Mouse (Mus musculus) cerebellum, adult 9-10 months (tissue): ENCODE measurements around the gene Camkmt.

Experiments used
- DNase-seq: peaks from one replicate; pipeline ENCODE4 v3.0.0; 2022

Camkmt gene

GRCm38 (mm10) chr17:85177231-85177630 is 86.9 kb downstream of the Camkmt start:
- no peak for DNase-seq

- no peak for DNase-seq
Observed at GRCm38 (mm10) chr17:85180471-85181060, 90.2 kb downstream of the Camkmt start.

DNA sequence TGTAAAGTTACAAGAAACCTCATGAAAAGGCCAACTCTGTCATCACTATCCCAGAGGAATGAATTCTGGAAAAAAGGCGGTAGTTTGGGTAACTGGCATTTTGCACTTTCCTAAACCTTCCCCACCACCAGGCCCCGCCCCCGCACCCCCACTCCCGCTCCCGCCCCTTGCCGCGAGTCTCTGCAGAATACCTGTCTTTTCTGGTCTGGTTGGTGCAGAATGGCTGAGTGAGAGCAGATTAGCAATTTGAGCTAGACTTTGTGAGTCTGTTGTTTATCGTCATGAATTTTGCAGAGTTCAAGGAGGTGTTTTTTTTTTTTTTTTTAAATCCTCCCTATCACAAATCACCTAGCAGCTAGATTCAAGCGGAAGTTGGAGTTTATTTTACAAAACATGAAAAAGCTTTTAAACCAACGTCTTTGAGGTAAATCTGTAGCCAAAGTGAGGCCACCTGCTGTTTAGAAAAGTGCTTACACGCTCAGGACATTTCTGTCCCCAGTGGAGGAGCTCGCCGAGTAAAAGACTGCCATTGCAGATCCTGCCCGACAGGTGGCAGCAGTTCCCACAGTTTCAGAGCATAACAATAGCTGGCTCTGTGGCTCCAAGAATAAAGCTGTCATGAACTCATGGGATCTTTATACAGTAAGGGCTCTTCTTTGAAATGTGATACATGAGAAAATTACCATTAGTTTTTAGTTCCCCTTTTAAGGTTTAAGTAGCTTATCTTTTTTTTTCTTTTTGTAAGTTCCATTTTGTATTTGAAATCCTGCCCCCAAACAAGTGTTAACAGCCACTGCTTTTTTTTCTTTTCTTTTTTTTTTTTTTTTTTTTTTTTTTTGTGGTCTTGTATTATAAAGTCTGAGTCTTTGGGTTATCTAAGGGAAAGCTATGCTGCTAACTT is 99.1 kb downstream of the Camkmt start:
- peak; percentile 87 for DNase-seq

- no peak for DNase-seq
Observed at GRCm38 (mm10) chr17:85190128-85190435, 99.7 kb downstream of the Camkmt start.

- DNase-seq = no peak
Observed at GRCm38 (mm10) chr17:85193294-85193693, 102.9 kb downstream of the Camkmt start.

DNA sequence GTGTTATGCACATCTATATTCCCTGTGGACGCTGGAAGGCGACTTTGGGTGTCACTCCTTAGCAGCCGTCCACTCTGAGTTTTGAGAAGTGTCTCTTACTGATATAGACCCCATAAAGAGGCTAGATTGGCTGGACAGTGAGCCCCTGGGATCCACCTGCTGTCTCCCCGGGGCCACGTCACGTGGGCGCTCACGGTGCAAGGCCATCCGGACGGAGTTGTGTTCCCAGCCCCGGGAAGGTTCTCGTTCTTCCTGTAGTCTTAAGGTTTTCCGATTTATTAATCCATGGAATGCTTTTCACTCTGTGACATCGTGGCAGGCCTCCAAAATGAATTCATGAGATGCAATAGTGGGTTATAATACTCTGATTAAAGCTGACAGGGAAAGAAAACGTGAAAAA is 108.4 kb downstream of the Camkmt start:
- no peak for DNase-seq

DNA sequence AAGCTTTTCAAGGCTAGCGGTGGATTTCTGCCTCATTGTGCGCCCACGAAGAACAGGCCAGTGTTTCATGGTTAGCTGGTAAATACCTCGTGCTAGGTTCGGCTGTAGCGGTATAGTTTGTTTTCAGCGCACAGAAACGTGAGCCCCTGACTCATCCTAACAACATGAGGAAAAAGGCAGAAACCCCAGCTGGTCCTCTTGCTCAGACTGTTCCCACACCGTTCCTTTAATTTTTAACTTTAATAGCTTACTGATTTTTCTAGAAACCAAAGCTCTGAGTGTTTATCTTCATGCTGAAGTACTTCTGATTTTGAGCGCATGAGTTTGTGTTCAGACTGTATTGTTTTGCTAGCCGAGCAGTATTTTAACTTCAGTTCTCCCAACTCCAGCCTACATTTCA is 109.0 kb downstream of the Camkmt start:
- DNase-seq = no peak

DNA sequence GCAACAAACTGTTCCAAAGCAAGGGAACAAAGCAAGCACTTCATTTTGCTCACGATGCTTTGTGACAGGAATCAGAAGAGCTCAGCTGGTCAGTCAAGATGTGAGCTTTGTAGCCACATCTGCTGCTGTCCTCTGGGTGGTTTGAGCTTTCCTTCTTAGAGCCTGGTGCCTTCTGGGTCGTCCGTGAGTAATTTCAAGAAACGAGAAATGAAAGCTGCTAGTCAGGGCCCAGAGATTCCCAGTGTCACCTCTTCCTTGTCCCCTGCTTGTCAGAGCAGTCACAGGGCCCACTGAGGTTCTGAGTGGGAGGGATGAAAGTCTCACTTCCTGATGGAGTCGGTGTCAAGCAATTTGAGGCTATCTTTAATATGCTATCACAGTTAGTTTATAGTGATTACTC is 127.7 kb downstream of the Camkmt start:
- no peak for DNase-seq

GRCm38 (mm10) chr17:85242109-85242508 is 151.8 kb downstream of the Camkmt start:
- no peak for DNase-seq

DNA sequence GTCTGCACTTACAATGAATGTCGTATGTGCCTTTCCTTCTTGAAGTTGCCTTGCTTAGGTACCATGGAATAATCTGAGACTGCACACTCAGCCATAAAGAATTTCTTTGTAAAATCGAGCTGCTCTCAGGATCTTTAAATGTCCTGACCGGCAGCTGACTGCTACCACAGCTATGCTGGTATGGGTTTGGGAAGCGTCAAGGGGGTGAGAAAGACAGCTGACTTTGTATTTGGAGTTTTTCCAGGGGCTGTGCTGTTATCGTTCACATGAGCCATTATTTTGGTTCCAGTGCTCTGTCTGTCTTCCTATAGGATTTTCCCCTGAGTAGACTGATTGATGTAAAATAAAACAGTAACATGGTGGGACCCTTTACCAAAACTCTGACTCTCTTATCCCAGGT is 158.6 kb downstream of the Camkmt start:
- DNase-seq = no peak

DNA sequence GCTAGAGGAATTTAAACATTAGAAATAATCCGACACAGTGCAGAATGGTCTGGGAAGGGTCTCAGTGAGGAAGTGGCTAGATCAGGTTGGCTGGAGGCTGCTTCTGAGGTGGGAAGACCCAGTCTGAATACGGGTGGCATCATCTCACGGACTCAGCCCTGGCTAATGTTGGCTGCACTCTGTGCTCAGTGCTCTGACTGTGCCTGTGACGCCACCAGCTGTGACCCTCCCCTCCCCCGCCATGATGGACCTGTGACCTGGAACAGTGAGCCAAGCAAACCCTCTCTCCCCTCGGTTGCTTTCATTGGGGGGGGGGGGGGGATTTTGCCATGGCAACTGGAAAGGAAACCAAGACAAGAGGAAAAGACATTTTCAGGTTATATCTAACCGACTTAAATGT is 159.4 kb downstream of the Camkmt start:
- no peak for DNase-seq

- DNase-seq = no peak
Observed at GRCm38 (mm10) chr17:85256930-85257329, 166.6 kb downstream of the Camkmt start.

GRCm38 (mm10) chr17:85257348-85257747 is 167.0 kb downstream of the Camkmt start:
- DNase-seq = no peak

DNA sequence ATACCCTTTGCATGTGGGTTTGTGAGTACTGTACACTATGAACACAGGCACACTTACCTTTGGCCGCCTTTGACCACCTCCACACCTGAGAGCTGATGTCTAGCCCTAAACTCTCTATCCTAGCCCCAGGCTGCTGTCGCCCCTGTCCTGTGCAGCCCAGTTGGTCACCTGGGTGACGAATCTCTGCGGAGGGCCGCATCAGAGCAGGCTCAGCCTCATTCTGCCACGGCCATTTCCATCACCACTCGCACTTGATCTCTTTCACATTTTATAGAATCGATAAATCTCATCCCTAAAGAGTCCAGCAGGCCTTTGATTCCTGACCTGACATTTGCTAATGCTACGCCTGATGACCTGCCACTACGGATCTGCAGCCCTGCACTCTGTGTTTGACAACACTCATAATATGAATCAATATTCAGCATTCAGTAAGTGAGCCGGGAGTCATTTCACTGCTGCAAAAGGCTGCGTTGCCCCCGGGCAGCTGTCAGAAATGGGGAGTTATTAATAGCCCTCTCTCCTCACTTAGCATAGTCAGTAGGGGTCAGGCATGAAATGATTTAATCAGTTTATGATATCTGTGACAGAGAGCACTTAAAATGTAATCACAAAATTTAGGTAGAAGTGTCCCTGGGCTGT is 168.5 kb downstream of the Camkmt start:
- DNase-seq = no peak

GRCm38 (mm10) chr17:85266831-85267422 is 176.6 kb downstream of the Camkmt start:
- DNase-seq = no peak

GRCm38 (mm10) chr17:85271466-85272175 is 181.3 kb downstream of the Camkmt start:
- no peak for DNase-seq

DNA sequence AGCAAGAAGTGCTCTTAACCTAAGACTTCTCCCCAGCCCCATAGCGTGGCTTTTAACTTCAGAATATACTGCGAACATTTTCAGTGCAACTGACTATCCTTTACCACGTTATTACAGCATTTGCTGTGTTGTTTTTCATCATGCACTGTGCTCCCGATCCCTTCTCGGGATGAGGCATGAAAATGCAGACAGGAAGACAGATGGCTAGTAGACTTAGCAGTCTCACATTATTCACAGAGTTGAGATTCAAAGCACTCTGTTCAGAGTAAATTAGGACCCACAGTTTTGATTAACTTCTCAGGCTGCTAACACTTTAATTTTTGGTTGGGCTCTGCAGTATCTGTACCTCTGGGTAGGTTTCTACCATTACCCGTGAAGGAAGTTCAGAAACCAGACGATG is 189.4 kb downstream of the Camkmt start:
- DNase-seq = no peak

DNA sequence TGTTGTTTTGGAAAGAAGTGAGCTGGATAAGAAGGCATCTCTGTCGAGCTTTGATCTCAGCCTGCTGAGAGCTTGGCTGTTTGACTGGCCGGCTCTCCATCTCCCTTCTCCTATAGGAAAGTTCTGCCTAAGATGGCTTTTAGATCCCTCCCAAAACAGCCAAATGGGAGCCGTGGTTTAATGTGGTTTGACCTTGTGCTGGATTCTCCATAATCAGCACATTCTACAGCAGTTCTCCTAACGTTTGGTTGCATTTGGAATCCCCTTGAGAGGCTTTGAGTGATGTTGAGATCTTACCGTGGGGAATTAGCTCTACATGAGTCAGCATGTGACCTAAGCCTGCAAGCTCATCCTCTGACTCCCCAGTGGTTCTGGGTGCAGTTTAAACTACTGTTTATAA is 192.1 kb downstream of the Camkmt start:
- no peak for DNase-seq

GRCm38 (mm10) chr17:85291154-85291553 is 200.8 kb downstream of the Camkmt start:
- DNase-seq = no peak

GRCm38 (mm10) chr17:85291601-85292000 is 201.2 kb downstream of the Camkmt start:
- DNase-seq = peak; percentile 74

- DNase-seq = no peak
Observed at GRCm38 (mm10) chr17:85292276-85292675, 201.9 kb downstream of the Camkmt start.

DNA sequence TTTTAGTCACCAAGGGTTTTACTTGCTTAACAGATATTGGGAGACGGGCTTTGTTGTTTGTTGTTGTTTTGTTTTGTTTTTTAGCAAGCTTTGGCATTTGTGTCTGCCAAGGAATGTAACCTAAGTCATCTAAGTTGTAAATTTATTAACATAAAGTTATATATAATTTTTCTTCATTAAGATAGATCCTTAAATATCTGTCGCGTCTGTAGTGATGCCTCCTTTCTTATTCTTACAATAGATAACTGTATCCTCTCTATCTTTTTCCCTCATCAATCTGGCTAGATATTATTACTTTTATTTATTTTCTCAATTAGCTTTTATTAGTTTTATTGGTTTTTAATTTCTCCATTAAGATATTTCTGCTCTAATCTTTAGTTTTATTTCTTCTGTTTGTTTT is 213.3 kb downstream of the Camkmt start:
- no peak for DNase-seq

GRCm38 (mm10) chr17:85308566-85308965 is 218.2 kb downstream of the Camkmt start:
- peak; percentile 58 for DNase-seq
